Mouse (Mus musculus): ENCODE measurements at regions not wholly inside any gene's neighbourhood (a gene's known extent, or its start where the extent isn't known, plus 50 kb on each side); places are given as distances from the start of the nearest gene placed in this dataset.

GRCm38 (mm10) chr6:140924319-140924981 is 195.4 kb downstream of the Gm11077 start:
- Histone ChIP-seq H3K9me3 (replicated peaks; ENCODE audit: insufficient read depth, low read length) (no peaks in the 10 kb centered on the region), H3K9ac (ENCODE audit: control insufficient read depth, low read depth, low read length, poor library complexity, severe bottlenecking) (no peak overlapping the region), H3K27me3 (ENCODE audit: control insufficient read depth in 1 of 2, insufficient read depth in 2 of 2, low read length in 2 of 2) (no peaks in the 10 kb centered on the region), H3K4me1 (ENCODE audit: control insufficient read depth in 1 of 2, insufficient read depth in 2 of 2, low read length in 2 of 2) (no peaks in the 10 kb centered on the region), H3K79me2 (ENCODE audit: control insufficient read depth, insufficient read depth, low read length, poor library complexity) (no peaks in the 10 kb centered on the region), H3K4me3 (ENCODE audit: control insufficient read depth in 1 of 2, insufficient read depth in 1 of 2, low read depth in 2 of 2, low read length in 2 of 2) (no peak overlapping the region), H3K27ac (ENCODE audit: control insufficient read depth, low read depth, low read length) (no peak overlapping the region), H3K36me3 (ENCODE audit: control insufficient read depth in 1 of 2, insufficient read depth in 2 of 2, low read length in 2 of 2) (no peaks in the 10 kb centered on the region)
- DNase-seq (ENCODE audit: low read depth, low spot score): peak; percentile 1
- TF ChIP-seq MAZ (IDR thresholded peaks at IDR 0.05; ENCODE audit: low read depth, low read length) (no peak), POLR2A (IDR thresholded peaks at IDR 0.05; ENCODE audit: control insufficient read depth in 1 of 2, insufficient read depth in 1 of 2, low read depth in 1 of 2, low read length in 2 of 2, poor library complexity in 1 of 2) (no peak), CTCF (IDR thresholded peaks at IDR 0.05 in 2 of 3, conservative IDR thresholded peaks at IDR 0.05 in 1 of 3; ENCODE audit: control insufficient read depth in 1 of 3, insufficient read depth in 1 of 3, low read depth in 2 of 3, low read length in 3 of 3, poor library complexity in 1 of 3, severe bottlenecking in 1 of 3) (peak in 2 of 3 experiments; percentile 11 to 14; a peak in 2 of 6 replicates), MXI1 (IDR thresholded peaks at IDR 0.05; ENCODE audit: low read depth, low read length) (no peak), ELF1 (IDR thresholded peaks at IDR 0.05; ENCODE audit: low read depth, low read length) (no peak), RAD21 (IDR thresholded peaks at IDR 0.05; ENCODE audit: low read depth, low read length) (peak; percentile 9), E2F4 (IDR thresholded peaks at IDR 0.05; ENCODE audit: borderline replicate concordance, low read depth, low read length) (no peak), MAX (IDR thresholded peaks at IDR 0.05; ENCODE audit: low read length) (no peak), POLR2AphosphoS2 (IDR thresholded peaks at IDR 0.05; ENCODE audit: low read length) (no peak), HCFC1 (IDR thresholded peaks at IDR 0.05; ENCODE audit: low read depth, low read length) (no peak), BHLHE40 (IDR thresholded peaks at IDR 0.05; ENCODE audit: borderline replicate concordance, low read depth, low read length) (no peak), SIN3A (IDR thresholded peaks at IDR 0.05; ENCODE audit: low read length) (no peak)

DNA sequence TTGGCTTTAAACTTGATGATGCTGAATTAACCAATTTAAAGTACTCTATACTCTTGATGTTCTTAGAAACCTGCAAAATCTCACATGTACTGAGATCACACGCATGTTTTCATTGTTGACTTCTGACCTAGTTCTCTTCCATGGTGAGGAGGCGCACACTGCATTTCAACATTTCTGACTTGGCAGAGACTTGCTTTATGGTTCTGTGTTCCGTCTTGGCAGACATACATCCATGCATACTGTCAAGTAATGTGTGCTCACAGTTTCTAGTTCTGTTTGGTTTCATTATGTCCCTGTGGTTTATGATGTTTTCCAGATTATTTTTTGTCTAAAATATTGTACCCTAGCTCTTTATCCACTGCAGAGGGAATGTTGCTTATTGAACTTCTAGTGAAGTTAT is 198.5 kb downstream of the Gm11077 start:
- Histone ChIP-seq H3K4me3 (ENCODE audit: control insufficient read depth in 1 of 2, insufficient read depth in 1 of 2, low read depth in 2 of 2, low read length in 2 of 2) (no peak overlapping the region), H3K9ac (ENCODE audit: control insufficient read depth, low read depth, low read length, poor library complexity, severe bottlenecking) (no peak overlapping the region), H3K27me3 (ENCODE audit: control insufficient read depth in 1 of 2, insufficient read depth in 2 of 2, low read length in 2 of 2) (no peaks in the 10 kb centered on the region), H3K36me3 (ENCODE audit: control insufficient read depth in 1 of 2, insufficient read depth in 2 of 2, low read length in 2 of 2) (no peaks in the 10 kb centered on the region), H3K79me2 (ENCODE audit: control insufficient read depth, insufficient read depth, low read length, poor library complexity) (no peaks in the 10 kb centered on the region), H3K9me3 (replicated peaks; ENCODE audit: insufficient read depth, low read length) (no peaks in the 10 kb centered on the region), H3K27ac (ENCODE audit: control insufficient read depth, low read depth, low read length) (no peak overlapping the region), H3K4me1 (ENCODE audit: control insufficient read depth in 1 of 2, insufficient read depth in 2 of 2, low read length in 2 of 2) (no peaks in the 10 kb centered on the region)
- TF ChIP-seq CHD2 (IDR thresholded peaks at IDR 0.05; ENCODE audit: low read length) (no peak), TBP (IDR thresholded peaks at IDR 0.05; ENCODE audit: low read depth, low read length) (no peak), ZMIZ1 (IDR thresholded peaks at IDR 0.05; ENCODE audit: low read depth, low read length) (no peak), KAT2A (conservative IDR thresholded peaks at IDR 0.05; ENCODE audit: low read depth, low read length) (no peak), TCF12 (IDR thresholded peaks at IDR 0.05; ENCODE audit: low read depth, low read length) (no peak)
- no peak for DNase-seq (ENCODE audit: low read depth, low spot score)

Measured in MEL (cell line).